Mouse (Mus musculus) megakaryocyte, embryonic 14.5 days (primary cell): ENCODE data around the gene Epha6.

ENCODE experiments used
- FLI1 ChIP-seq: IDR thresholded peaks from 2 replicates; pipeline ENCODE4 v1.6.1; 2012; ENCODE audit warnings: low read length, inconsistent platforms, mixed read lengths
- GATA1 ChIP-seq: IDR thresholded peaks from 3 replicates; pipeline ENCODE4 v1.6.1; 2012; ENCODE audit warnings: mixed read lengths, low read length, inconsistent platforms, borderline replicate concordance

DNA sequence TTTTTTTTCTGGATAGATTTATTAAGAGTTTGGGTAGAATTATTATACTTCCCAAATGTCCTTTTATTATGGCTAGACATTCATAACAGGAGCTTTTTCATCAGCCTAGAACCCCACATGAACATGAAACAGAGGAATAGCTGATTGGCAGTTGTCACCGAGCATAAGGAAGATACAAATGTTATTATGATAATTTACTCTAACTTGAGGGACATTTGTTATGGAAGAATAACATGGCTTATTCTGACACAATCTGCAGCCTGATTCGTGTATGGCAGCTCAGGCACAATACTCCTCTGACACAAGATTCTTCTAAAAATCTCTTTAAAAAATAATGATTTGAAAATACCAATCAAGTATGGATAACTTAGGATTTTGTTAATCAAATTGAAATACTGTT, 347.7 kb downstream of the Epha6 start:
- TF ChIP-seq GATA1 (no peak), FLI1 (no peak)
